Comparison of ENCODE assay signal across 28 mouse cellular contexts in genomic region chr11:118934925-118935324, GRCm38 (mm10). TPM values are rescaled to one million over a fixed set of nuclear protein-coding genes. Genes with fewer than 3 reads are reported as not detected.
A peak's percentile ranks its signal among the peaks of the same experiment; 100 is the strongest.
DNase-seq lines count a peak whose midpoint lies in the region; ATAC-seq and TF ChIP-seq lines count a peak whose summit lies in the region.
"Had no signal": no experiment of that assay in that cellular context is flagged by ENCODE, and none has a peak within 500 bp of the region (broad histone marks: within the 10 kb centered on the region; RNA-seq: fewer than 3 reads in every experiment).

No protein-coding gene starts in this region.

- H3K27ac ChIP-seq in midbrain, embryonic 11.5 days (ENCODE audit: low read depth, low read length): no peak overlapping the region
- H3K27ac ChIP-seq in midbrain, embryonic 14.5 days (replicated peaks; ENCODE audit: low read depth, low read length): no peak overlapping the region
- H3K27ac ChIP-seq in intestine, embryonic 16.5 days (ENCODE audit: low read length): no peak overlapping the region
- no peak overlapping the region for H3K27ac ChIP-seq in heart, adult 2 months
- no peak overlapping the region for H3K27ac ChIP-seq in forebrain, embryonic 12.5 days
- H3K27ac ChIP-seq: embryonic facial prominence, embryonic 13.5 days; embryonic facial prominence, embryonic 15.5 days; forebrain, embryonic 13.5 days; forebrain, embryonic 15.5 days had no signal

- no peak for TF ChIP-seq EP300 in heart, adult 2 months (IDR thresholded peaks at IDR 0.05; ENCODE audit: insufficient read depth, low read depth, low read length)

- no peak overlapping the region for H3K9ac ChIP-seq in midbrain, embryonic 11.5 days (ENCODE audit: low read length)
- no peak overlapping the region for H3K9ac ChIP-seq in midbrain, embryonic 14.5 days (replicated peaks; ENCODE audit: low read length)
- H3K9ac ChIP-seq in intestine, embryonic 16.5 days (ENCODE audit: low read depth, low read length): no peak overlapping the region
- no peak overlapping the region for H3K9ac ChIP-seq in heart, adult 2 months (ENCODE audit: low read depth, low read length)
- no peak overlapping the region for H3K9ac ChIP-seq in forebrain, embryonic 12.5 days
- H3K9ac ChIP-seq: embryonic facial prominence, embryonic 13.5 days; embryonic facial prominence, embryonic 15.5 days; forebrain, embryonic 13.5 days; forebrain, embryonic 15.5 days; forebrain, postnatal 0 days had no signal

- H3K4me1 ChIP-seq in midbrain, embryonic 11.5 days (ENCODE audit: control insufficient read depth, insufficient read depth, low read length): no peaks in the 10 kb centered on the region
- H3K4me1 ChIP-seq in midbrain, embryonic 14.5 days (ENCODE audit: control insufficient read depth, insufficient read depth, low read length): no peaks in the 10 kb centered on the region
- H3K4me1 ChIP-seq in intestine, embryonic 16.5 days (ENCODE audit: control insufficient read depth, insufficient read depth, low read length): no peaks in the 10 kb centered on the region
- H3K4me1 ChIP-seq in heart, adult 2 months (ENCODE audit: control insufficient read depth, insufficient read depth, low read length): no peaks in the 10 kb centered on the region
- 0 out of 2 replicates have a peak, but pooled peaks cover 7% of the 10 kb centered on the region for H3K4me1 ChIP-seq in forebrain, embryonic 12.5 days
- H3K4me1 ChIP-seq: embryonic facial prominence, embryonic 13.5 days; embryonic facial prominence, embryonic 15.5 days had no signal

- ATAC-seq in midbrain, embryonic 11.5 days (ENCODE audit: low FRiP score): no peak
- no peak for ATAC-seq in midbrain, embryonic 14.5 days (ENCODE audit: low FRiP score, low TSS enrichment)
- peak; percentile 42 for ATAC-seq in intestine, embryonic 16.5 days
- ATAC-seq in forebrain, embryonic 12.5 days (ENCODE audit: low FRiP score): no peak
- ATAC-seq: forebrain, embryonic 13.5 days; forebrain, embryonic 15.5 days; forebrain, postnatal 0 days had no signal

- H3K4me3 ChIP-seq in midbrain, embryonic 11.5 days (ENCODE audit: low read depth, low read length): no peak overlapping the region
- H3K4me3 ChIP-seq in midbrain, embryonic 14.5 days (replicated peaks; ENCODE audit: low read depth, low read length): no peak overlapping the region
- no peak overlapping the region for H3K4me3 ChIP-seq in intestine, embryonic 16.5 days (ENCODE audit: low read length)
- H3K4me3 ChIP-seq in heart, adult 2 months: no peak overlapping the region
- H3K4me3 ChIP-seq in forebrain, embryonic 12.5 days (replicated peaks): no peak overlapping the region
- H3K4me3 ChIP-seq: embryonic facial prominence, embryonic 13.5 days; embryonic facial prominence, embryonic 15.5 days; erythroblast, embryonic 14.5 days; forebrain, embryonic 10.5 days; forebrain, embryonic 13.5 days; forebrain, embryonic 15.5 days had no signal

- intact Hi-C loops in left cerebral cortex, postnatal 4 days (cut with DNase I): no loop called here
- intact Hi-C loops in heart, adult 2 months (cut with DNase I): no loop called here

- no peaks in the 10 kb centered on the region for H3K79me2 ChIP-seq in heart, adult 2 months (replicated peaks; ENCODE audit: control insufficient read depth, insufficient read depth, low read length)

- H3K9me3 ChIP-seq in midbrain, embryonic 11.5 days (ENCODE audit: control insufficient read depth, low read length): no peaks in the 10 kb centered on the region; the same call in 1 of the 2 replicates
- no peaks in the 10 kb centered on the region for H3K9me3 ChIP-seq in midbrain, embryonic 14.5 days (ENCODE audit: control insufficient read depth, low read length)
- H3K9me3 ChIP-seq in intestine, embryonic 16.5 days (ENCODE audit: control insufficient read depth, low read length): no peaks in the 10 kb centered on the region; the same call in 1 of the 2 replicates
- H3K9me3 ChIP-seq in forebrain, embryonic 12.5 days: no peaks in the 10 kb centered on the region
- H3K9me3 ChIP-seq: forebrain, embryonic 10.5 days; forebrain, embryonic 13.5 days had no signal

- H3K36me3 ChIP-seq in midbrain, embryonic 11.5 days (ENCODE audit: control insufficient read depth, insufficient read depth, low read length): no peaks in the 10 kb centered on the region
- no peaks in the 10 kb centered on the region for H3K36me3 ChIP-seq in midbrain, embryonic 14.5 days (ENCODE audit: control insufficient read depth, insufficient read depth, low read length)
- H3K36me3 ChIP-seq in intestine, embryonic 16.5 days (ENCODE audit: control insufficient read depth, insufficient read depth, low read length): no peaks in the 10 kb centered on the region
- no peaks in the 10 kb centered on the region for H3K36me3 ChIP-seq in heart, adult 2 months (ENCODE audit: control insufficient read depth, insufficient read depth, low read length)
- no peaks in the 10 kb centered on the region for H3K36me3 ChIP-seq in forebrain, embryonic 12.5 days (replicated peaks)
- H3K36me3 ChIP-seq: embryonic facial prominence, embryonic 13.5 days; embryonic facial prominence, embryonic 15.5 days; forebrain, embryonic 10.5 days; forebrain, embryonic 15.5 days had no signal

- peak; percentile 42 for DNase-seq in left cerebral cortex, postnatal 4 days
- DNase-seq in left cerebral cortex, adult 8-10 months (ENCODE audit: low spot score in 2 of 2): no peak
- DNase-seq in midbrain, embryonic 11.5 days (ENCODE audit: low spot score, missing footprints): peak; percentile 45
- DNase-seq in midbrain, embryonic 14.5 days: no peak
- no peak for DNase-seq in heart, adult 2 months
- DNase-seq: adrenal gland, adult 2 months; adrenal gland, postnatal 10 days; adrenal gland, postnatal 25 days; cerebellum, adult 11 months; cerebellum, adult 2 months; cerebellum, adult 9-10 months; cerebellum, postnatal 36 days; embryo, embryonic 11 days; forebrain, postnatal 0 days had no signal

- H3K4me2 ChIP-seq in midbrain, embryonic 11.5 days: no peak overlapping the region
- no peak overlapping the region for H3K4me2 ChIP-seq in midbrain, embryonic 14.5 days (ENCODE audit: low read length)
- no peak overlapping the region for H3K4me2 ChIP-seq in intestine, embryonic 16.5 days (ENCODE audit: low read depth, low read length)
- H3K4me2 ChIP-seq in forebrain, embryonic 12.5 days: no peak overlapping the region
- H3K4me2 ChIP-seq: embryonic facial prominence, embryonic 13.5 days; embryonic facial prominence, embryonic 15.5 days; forebrain, embryonic 13.5 days; forebrain, embryonic 15.5 days had no signal

- TF ChIP-seq CTCF in heart, adult 2 months (IDR thresholded peaks at IDR 0.05): no peak

- 46% methylated on average over 1 of the region's 1 CpGs for WGBS in midbrain, embryonic 11.5 days
- WGBS in midbrain, embryonic 14.5 days: 49% methylated on average over 1 of the region's 1 CpGs
- 24% methylated on average over 1 of the region's 1 CpGs for WGBS in intestine, embryonic 16.5 days
- WGBS in heart, adult 2 months: 14% methylated on average over 1 of the region's 1 CpGs
- 57% methylated on average over 1 of the region's 1 CpGs for WGBS in forebrain, embryonic 12.5 days

- no peaks in the 10 kb centered on the region for H3K27me3 ChIP-seq in midbrain, embryonic 11.5 days (ENCODE audit: control insufficient read depth, insufficient read depth, low read length)
- no peaks in the 10 kb centered on the region for H3K27me3 ChIP-seq in midbrain, embryonic 14.5 days (ENCODE audit: control insufficient read depth, insufficient read depth, low read length)
- no peaks in the 10 kb centered on the region; the same call in 1 of the 2 replicates for H3K27me3 ChIP-seq in intestine, embryonic 16.5 days (replicated peaks; ENCODE audit: control insufficient read depth, insufficient read depth, low read length)
- 0 out of 2 replicates have a peak, but pooled peaks cover 1% of the 10 kb centered on the region for H3K27me3 ChIP-seq in heart, adult 2 months (ENCODE audit: control insufficient read depth, insufficient read depth, low read length)
- no peaks in the 10 kb centered on the region for H3K27me3 ChIP-seq in forebrain, embryonic 12.5 days
- H3K27me3 ChIP-seq: embryonic facial prominence, embryonic 13.5 days; embryonic facial prominence, embryonic 15.5 days; forebrain, embryonic 13.5 days; forebrain, embryonic 15.5 days had no signal

- no peak for TF ChIP-seq POLR2A in heart, adult 2 months (IDR thresholded peaks at IDR 0.05; ENCODE audit: insufficient read depth, low read depth, low read length)

RNA-seq across cellular contexts. Expression of gene Rbfox3, which starts 23.5 kb away (rescaled TPM):
- 100 to 1,000 TPM; 185 to 192 TPM for total RNA-seq in left cerebral cortex, postnatal 4 days (2021)
- 100 to 1,000 TPM; 295 to 336 (median 323) TPM for total RNA-seq in left cerebral cortex, adult 8-10 months (2022)
- 7.1 and 8.2 TPM in 2 replicates for polyA plus RNA-seq in midbrain, embryonic 11.5 days (2014; fragmentation: Nextera tagmentation; extraction: Ambion mirVana)
- 31.7 and 41.9 TPM in 2 replicates for polyA plus RNA-seq in midbrain, embryonic 14.5 days (2014; fragmentation: Nextera tagmentation; extraction: Ambion mirVana)
- 0.98 and 1.0 TPM in 2 replicates for polyA plus RNA-seq in intestine, embryonic 16.5 days (2015; fragmentation: Nextera tagmentation; extraction: Ambion mirVana)
- under 1 TPM; 0.16 to 0.23 TPM for total RNA-seq in heart, adult 2 months (2021)
- not detected in 2 replicates for polyA plus RNA-seq in heart, adult 2 months (2012; rRNA removed)
- 17.0 and 19.6 TPM in 2 replicates for polyA plus RNA-seq in forebrain, embryonic 12.5 days (2016; fragmentation: Nextera tagmentation; extraction: Ambion mirVana)
- total RNA-seq: common myeloid progenitor, adult 5-6 weeks; MEL had no signal
- polyA plus RNA-seq: C2C12 had no signal

RNA-seq across cellular contexts. Expression of gene Enpp7, which starts 53.1 kb away (rescaled TPM):
- not detected for total RNA-seq in left cerebral cortex, postnatal 4 days (2021)
- not detected for total RNA-seq in left cerebral cortex, adult 8-10 months (2022)
- polyA plus RNA-seq in midbrain, embryonic 11.5 days (2014; fragmentation: Nextera tagmentation; extraction: Ambion mirVana): not detected in 2 replicates
- not detected in 2 replicates for polyA plus RNA-seq in midbrain, embryonic 14.5 days (2014; fragmentation: Nextera tagmentation; extraction: Ambion mirVana)
- 0.57 and 1.7 TPM in 2 replicates for polyA plus RNA-seq in intestine, embryonic 16.5 days (2015; fragmentation: Nextera tagmentation; extraction: Ambion mirVana)
- total RNA-seq in heart, adult 2 months (2021): not detected
- polyA plus RNA-seq in heart, adult 2 months (2012; rRNA removed): not detected in 2 replicates
- not detected in 2 replicates for polyA plus RNA-seq in forebrain, embryonic 12.5 days (2016; fragmentation: Nextera tagmentation; extraction: Ambion mirVana)
- total RNA-seq: adrenal gland, adult 2 months; adrenal gland, postnatal 10 days; adrenal gland, postnatal 25 days; adrenal gland, postnatal 4 days; common myeloid progenitor, adult 5-6 weeks; ES-E14; forebrain, postnatal 0 days; MEL had no signal
- polyA plus RNA-seq: adrenal gland, adult 2 months; C2C12; cerebellum, adult 2 months; embryonic facial prominence, embryonic 11.5 days; embryonic facial prominence, embryonic 13.5 days; embryonic facial prominence, embryonic 15.5 days; erythroblast, embryonic 14.5 days; forebrain, embryonic 10.5 days; forebrain, embryonic 13.5 days; forebrain, embryonic 15.5 days; forebrain, postnatal 0 days had no signal

Comparison
In these comparisons a context has a peak if more than half of its experiments do, and no peak if none do; other contexts are left out.
1. DNase-seq: peak in left cerebral cortex, postnatal 4 days (single experiment) and midbrain, embryonic 11.5 days (single experiment); none in left cerebral cortex, adult 8-10 months (0 of 2), midbrain, embryonic 14.5 days (single experiment) and heart, adult 2 months (0 of 2).